Mouse (Mus musculus) brain, embryonic 14.5 days (tissue): ENCODE results near the gene Rnf115.

ENCODE experiments used
- CTCF ChIP-seq: fragments of 200-500 bp; IDR thresholded peaks from 2 replicates; pipeline ENCODE4 v1.5.1; 2012; ENCODE audit warnings: inconsistent platforms, mild to moderate bottlenecking, moderate library complexity, borderline replicate concordance; ENCODE audit not compliant: insufficient read depth, insufficient read length; ENCODE audit errors: extremely low read depth
- POLR2A ChIP-seq: fragments of 200-500 bp; IDR thresholded peaks from 2 replicates; pipeline ENCODE4 v1.6.1; 2012; ENCODE audit warnings: mild to moderate bottlenecking, inconsistent platforms, borderline replicate concordance; ENCODE audit not compliant: poor library complexity, insufficient read depth, insufficient read length, severe bottlenecking; ENCODE audit errors: extremely low read depth

- TF ChIP-seq CTCF (no peak), POLR2A (no peak)
Measured at GRCm38 (mm10) chr3:96683496-96683895, 44.0 kb upstream of the Rnf115 start.
